Mouse (Mus musculus): Measurements from ENCODE around the gene Mkrn2os.
A peak's percentile ranks its signal among the peaks of the same experiment; 100 is the strongest.
"Not testable (repeated sequence)": the region's sequence is repeated elsewhere in the genome, so short reads cannot be mapped to it uniquely, and the experiment has no call there.

The Mkrn2os gene

GRCm38 (mm10) chr6:115592458-115592857 is at the start of gene Mkrn2os:
Mkrn2os (minus strand) TSS chr6:115592576.
- DNase-seq (ENCODE audit: low read depth in 1 of 2, low spot score in 2 of 2), result no peak

GRCm38 (mm10) chr6:115638188-115638587 is 45.8 kb upstream of the Mkrn2os start:
- not testable (repeated sequence) for DNase-seq (ENCODE audit: low read depth in 1 of 2, low spot score in 2 of 2)

- DNase-seq (ENCODE audit: low read depth in 1 of 2, low spot score in 2 of 2), result no peak
Observed at GRCm38 (mm10) chr6:115634015-115634414, 41.6 kb upstream of the Mkrn2os start.

- DNase-seq (ENCODE audit: low read depth in 1 of 2, low spot score in 2 of 2), result no peak
Observed at GRCm38 (mm10) chr6:115631056-115631795, 38.9 kb upstream of the Mkrn2os start.

GRCm38 (mm10) chr6:115626121-115626520 is 33.7 kb upstream of the Mkrn2os start:
- DNase-seq (ENCODE audit: low read depth in 1 of 2, low spot score in 2 of 2), result no peak

GRCm38 (mm10) chr6:115620942-115621341 is 28.6 kb upstream of the Mkrn2os start:
- no peak for DNase-seq (ENCODE audit: low read depth in 1 of 2, low spot score in 2 of 2)

GRCm38 (mm10) chr6:115619818-115620217 is 27.4 kb upstream of the Mkrn2os start:
- DNase-seq (ENCODE audit: low read depth in 1 of 2, low spot score in 2 of 2), result no peak

GRCm38 (mm10) chr6:115615983-115616382 is 23.6 kb upstream of the Mkrn2os start:
- DNase-seq (ENCODE audit: low read depth in 1 of 2, low spot score in 2 of 2), result no peak

- no peak for DNase-seq (ENCODE audit: low read depth in 1 of 2, low spot score in 2 of 2)
Observed at GRCm38 (mm10) chr6:115613793-115614192, 21.4 kb upstream of the Mkrn2os start.

GRCm38 (mm10) chr6:115610301-115610700 is 17.9 kb upstream of the Mkrn2os start:
- no peak for DNase-seq (ENCODE audit: low read depth in 1 of 2, low spot score in 2 of 2)

GRCm38 (mm10) chr6:115609121-115609520 is 16.7 kb upstream of the Mkrn2os start:
- DNase-seq (ENCODE audit: low read depth in 1 of 2, low spot score in 2 of 2), result no peak

- DNase-seq (ENCODE audit: low read depth in 1 of 2, low spot score in 2 of 2), result no peak
Observed at GRCm38 (mm10) chr6:115607429-115607828, 15.1 kb upstream of the Mkrn2os start.

- DNase-seq (ENCODE audit: low read depth in 1 of 2, low spot score in 2 of 2), result no peak
Observed at GRCm38 (mm10) chr6:115606461-115606860, 14.1 kb upstream of the Mkrn2os start.

- DNase-seq (ENCODE audit: low read depth in 1 of 2, low spot score in 2 of 2), result peak; percentile 56 to 72
Observed at GRCm38 (mm10) chr6:115601715-115602523, 9.5 kb upstream of the Mkrn2os start, which contains the start of gene Mkrn2. Mkrn2 (plus strand) TSS chr6:115601902.

GRCm38 (mm10) chr6:115601322-115601714 is 8.9 kb upstream of the Mkrn2os start:
- DNase-seq (ENCODE audit: low read depth in 1 of 2, low spot score in 2 of 2), result no peak

GRCm38 (mm10) chr6:115595667-115596066 is 3.3 kb upstream of the Mkrn2os start:
- no peak for DNase-seq (ENCODE audit: low read depth in 1 of 2, low spot score in 2 of 2)

GRCm38 (mm10) chr6:115594463-115594862 is 2.1 kb upstream of the Mkrn2os start:
- no peak for DNase-seq (ENCODE audit: low read depth in 1 of 2, low spot score in 2 of 2)

GRCm38 (mm10) chr6:115593252-115593651 is 876 bp upstream of the Mkrn2os start:
- DNase-seq (ENCODE audit: low read depth in 1 of 2, low spot score in 2 of 2), result no peak

GRCm38 (mm10) chr6:115591692-115592359 is 550 bp downstream of the Mkrn2os start:
- no peak for DNase-seq (ENCODE audit: low read depth in 1 of 2, low spot score in 2 of 2)

GRCm38 (mm10) chr6:115586321-115586720 is 6.1 kb downstream of the Mkrn2os start:
- no peak for DNase-seq (ENCODE audit: low read depth in 1 of 2, low spot score in 2 of 2)

- no peak for DNase-seq (ENCODE audit: low read depth in 1 of 2, low spot score in 2 of 2)
Observed at GRCm38 (mm10) chr6:115584176-115584575, 8.2 kb downstream of the Mkrn2os start.
